Comparison of ENCODE assay signal across 8 mouse cellular contexts in genomic region chr7:65371765-65372164, GRCm38 (mm10).
DNase-seq lines count a peak whose midpoint lies in the region; ATAC-seq and TF ChIP-seq lines count a peak whose summit lies in the region.

No protein-coding gene starts in this region.

- H3K9ac ChIP-seq in kidney, embryonic 14.5 days (ENCODE audit: low read depth, low read length) = peak overlapping the region; percentile 93; the same call in 1 of the 2 replicates
- H3K9ac ChIP-seq in embryonic facial prominence, embryonic 11.5 days (replicated peaks; ENCODE audit: low read length) = peak overlapping the region; percentile 76; the same call in 1 of the 2 replicates
- H3K9ac ChIP-seq in hindbrain, postnatal 0 days (replicated peaks; ENCODE audit: low read length) = peak overlapping the region; percentile 82
- 0 out of 2 replicates have a peak overlapping the region, but pooled peaks have one; percentile 57 for H3K9ac ChIP-seq in midbrain, embryonic 15.5 days

- no peak for DNase-seq in kidney, adult 9 months
- no peak for DNase-seq in embryonic facial prominence, embryonic 11.5 days (ENCODE audit: low spot score)
- no peak for DNase-seq in hindbrain, postnatal 0 days (ENCODE audit: low spot score)
- no peak for DNase-seq in c-Kit-positive CD71-positive TER-119-positive erythroid progenitor cells, embryonic 14.5 days (ENCODE audit: low spot score)
- DNase-seq in cerebellum, postnatal 4 days (ENCODE audit: low spot score in 2 of 2) = no peak
- DNase-seq in left cerebral cortex, postnatal 14 days (ENCODE audit: low spot score in 2 of 2) = no peak

- H3K4me3 ChIP-seq in kidney, embryonic 14.5 days (ENCODE audit: low read length) = peak overlapping the region; percentile 87; the same call in 1 of the 2 replicates
- H3K4me3 ChIP-seq in embryonic facial prominence, embryonic 11.5 days (ENCODE audit: low read depth, low read length) = peak overlapping the region; percentile 83
- H3K4me3 ChIP-seq in hindbrain, postnatal 0 days (ENCODE audit: low read length) = peak overlapping the region; percentile 91
- H3K4me3 ChIP-seq in midbrain, embryonic 15.5 days = peak overlapping the region; percentile 79

- TF ChIP-seq CTCF in hindbrain, postnatal 0 days (IDR thresholded peaks at IDR 0.05; ENCODE audit: low read depth) = no peak

- H3K4me1 ChIP-seq in kidney, embryonic 14.5 days (ENCODE audit: control insufficient read depth, insufficient read depth, low read length) = peaks cover 13% of the 10 kb centered on the region; the same call in 1 of the 2 replicates
- H3K4me1 ChIP-seq in embryonic facial prominence, embryonic 11.5 days (ENCODE audit: control insufficient read depth, insufficient read depth, low read length) = no peaks in the 10 kb centered on the region
- 0 out of 2 replicates have a peak, but pooled peaks cover 3% of the 10 kb centered on the region for H3K4me1 ChIP-seq in hindbrain, postnatal 0 days (ENCODE audit: insufficient read depth, low read length)
- peaks cover 12% of the 10 kb centered on the region for H3K4me1 ChIP-seq in midbrain, embryonic 15.5 days

- no peak for ATAC-seq in kidney, embryonic 14.5 days (ENCODE audit: low FRiP score, low TSS enrichment)
- ATAC-seq in embryonic facial prominence, embryonic 11.5 days (replicated peaks; ENCODE audit: insufficient number of reproducible peaks, low FRiP score, low TSS enrichment, low read depth) = no peak
- no peak for ATAC-seq in hindbrain, postnatal 0 days
- ATAC-seq in midbrain, embryonic 15.5 days (replicated peaks) = no peak

- intact Hi-C loops in left cerebral cortex, postnatal 14 days (cut with DNase I) = loop anchor here (5.0 kb wide), 1 partner anchor 41 kb away; no protein-coding TSS in a partner anchor

- H3K9me3 ChIP-seq in kidney, embryonic 14.5 days (ENCODE audit: control insufficient read depth, low read length) = no peaks in the 10 kb centered on the region
- no peaks in the 10 kb centered on the region for H3K9me3 ChIP-seq in embryonic facial prominence, embryonic 11.5 days (replicated peaks; ENCODE audit: control insufficient read depth, low read length)
- no peaks in the 10 kb centered on the region for H3K9me3 ChIP-seq in hindbrain, postnatal 0 days (ENCODE audit: low read length)
- no peaks in the 10 kb centered on the region for H3K9me3 ChIP-seq in midbrain, embryonic 15.5 days

- H3K36me3 ChIP-seq in kidney, embryonic 14.5 days (ENCODE audit: control insufficient read depth, insufficient read depth, low read length) = no peaks in the 10 kb centered on the region
- H3K36me3 ChIP-seq in embryonic facial prominence, embryonic 11.5 days (replicated peaks; ENCODE audit: control insufficient read depth, insufficient read depth, low read depth, low read length) = no peaks in the 10 kb centered on the region
- no peaks in the 10 kb centered on the region for H3K36me3 ChIP-seq in hindbrain, postnatal 0 days (ENCODE audit: insufficient read depth, low read length)
- no peaks in the 10 kb centered on the region for H3K36me3 ChIP-seq in midbrain, embryonic 15.5 days (replicated peaks)

- H3K27me3 ChIP-seq in kidney, embryonic 14.5 days (ENCODE audit: control insufficient read depth, insufficient read depth, low read length) = no peaks in the 10 kb centered on the region
- no peaks in the 10 kb centered on the region for H3K27me3 ChIP-seq in embryonic facial prominence, embryonic 11.5 days (ENCODE audit: control insufficient read depth, insufficient read depth, low read length)
- no peaks in the 10 kb centered on the region for H3K27me3 ChIP-seq in hindbrain, postnatal 0 days (ENCODE audit: insufficient read depth, low read length)
- H3K27me3 ChIP-seq in midbrain, embryonic 15.5 days (replicated peaks) = no peaks in the 10 kb centered on the region

- peak overlapping the region; percentile 70 for H3K4me2 ChIP-seq in kidney, embryonic 14.5 days (replicated peaks; ENCODE audit: low read depth, low read length)
- peak overlapping the region; percentile 81; the same call in 1 of the 2 replicates for H3K4me2 ChIP-seq in embryonic facial prominence, embryonic 11.5 days (ENCODE audit: low read depth, low read length)
- peak overlapping the region; percentile 81 for H3K4me2 ChIP-seq in hindbrain, postnatal 0 days (ENCODE audit: low read depth, low read length)
- H3K4me2 ChIP-seq in midbrain, embryonic 15.5 days = peak overlapping the region; percentile 85

- peak overlapping the region; percentile 89 for H3K27ac ChIP-seq in kidney, embryonic 14.5 days (ENCODE audit: low read depth, low read length)
- H3K27ac ChIP-seq in embryonic facial prominence, embryonic 11.5 days (replicated peaks; ENCODE audit: low read depth, low read length) = no peak overlapping the region
- peak overlapping the region; percentile 86 for H3K27ac ChIP-seq in hindbrain, postnatal 0 days
- H3K27ac ChIP-seq in midbrain, embryonic 15.5 days = no peak overlapping the region

- 63% methylated on average over 6 of the region's 6 CpGs for WGBS in kidney, embryonic 14.5 days
- WGBS in embryonic facial prominence, embryonic 11.5 days = 54% methylated on average over 6 of the region's 6 CpGs
- 42% methylated on average over 6 of the region's 6 CpGs for WGBS in hindbrain, postnatal 0 days
- WGBS in midbrain, embryonic 15.5 days = 38% methylated on average over 6 of the region's 6 CpGs

Comparison
In these comparisons a context has a peak if more than half of its experiments do, and no peak if none do; other contexts are left out.
1. H3K27ac ChIP-seq: peak in kidney, embryonic 14.5 days (single experiment) and hindbrain, postnatal 0 days (single experiment); none in embryonic facial prominence, embryonic 11.5 days (single experiment) and midbrain, embryonic 15.5 days (single experiment).
2. Peak in every context shown above with its lines, with median percentiles within 50 percentile points of each other: H3K4me2 ChIP-seq, H3K4me3 ChIP-seq and H3K9ac ChIP-seq.